Mouse (Mus musculus): ENCODE measurements at regions not wholly inside any gene's neighbourhood (a gene's known extent, or its start where the extent isn't known, plus 50 kb on each side); places are given as distances from the start of the nearest gene placed in this dataset.

DNA sequence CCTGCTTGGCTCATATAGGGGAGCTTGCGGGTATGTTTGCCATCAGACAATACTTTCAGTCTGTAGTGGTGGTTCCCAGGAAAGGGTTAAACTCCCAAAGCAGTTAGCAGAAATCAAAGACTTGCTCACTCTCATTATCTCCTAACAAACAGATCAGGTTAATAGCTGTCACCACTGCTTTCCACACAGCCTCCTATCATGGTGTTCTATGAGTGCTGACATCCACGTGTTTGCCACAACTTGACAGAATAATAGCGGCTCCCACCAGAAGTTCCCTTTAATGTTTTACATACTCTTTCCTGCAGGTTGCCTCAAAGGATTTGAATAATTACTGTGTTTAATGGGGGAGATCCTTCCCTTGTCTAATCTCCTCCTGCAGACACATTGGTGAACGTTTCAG lies 97.5 kb upstream of the Card11 start:
- H3K4me1 ChIP-seq (ENCODE audit: insufficient read depth): no peaks in the 10 kb centered on the region
- TF ChIP-seq CTCF (IDR thresholded peaks at IDR 0.05; ENCODE audit: low read depth): no peak
- no peak overlapping the region for H3K4me2 ChIP-seq
- no peak overlapping the region for H3K4me3 ChIP-seq (ENCODE audit: low read depth, low read length)
- H3K9ac ChIP-seq: no peak overlapping the region
- no peak for ATAC-seq (ENCODE audit: insufficient read depth)
- no peaks in the 10 kb centered on the region for H3K36me3 ChIP-seq (ENCODE audit: insufficient read depth)
- H3K27me3 ChIP-seq (ENCODE audit: insufficient read depth, low read length): no peaks in the 10 kb centered on the region
- DNase-seq: no peak
- WGBS: 21% methylated on average over 4 of the region's 4 CpGs
- H3K9me3 ChIP-seq (ENCODE audit: low read depth, low read length): no peaks in the 10 kb centered on the region
- H3K27ac ChIP-seq (ENCODE audit: low read depth): no peak overlapping the region

GRCm38 (mm10) chr5:141111666-141112065 lies 111.3 kb upstream of the Card11 start:
- peak; percentile 44 for TF ChIP-seq CTCF (IDR thresholded peaks at IDR 0.05; ENCODE audit: low read depth)
- H3K27ac ChIP-seq (ENCODE audit: low read depth): no peak overlapping the region
- no peak overlapping the region for H3K9ac ChIP-seq
- WGBS: 85% methylated on average over 3 of the region's 3 CpGs
- no peaks in the 10 kb centered on the region for H3K9me3 ChIP-seq (ENCODE audit: low read depth, low read length)
- no peaks in the 10 kb centered on the region for H3K36me3 ChIP-seq (ENCODE audit: insufficient read depth)
- H3K4me1 ChIP-seq (ENCODE audit: insufficient read depth): no peaks in the 10 kb centered on the region
- no peak overlapping the region for H3K4me2 ChIP-seq
- H3K27me3 ChIP-seq (ENCODE audit: insufficient read depth, low read length): no peaks in the 10 kb centered on the region
- DNase-seq (peak; percentile 15), ATAC-seq (ENCODE audit: insufficient read depth) (no peak)
- no peak overlapping the region for H3K4me3 ChIP-seq (ENCODE audit: low read depth, low read length)

- Histone ChIP-seq H3K4me2 (no peak overlapping the region), H3K27ac (ENCODE audit: low read depth) (no peak overlapping the region), H3K36me3 (ENCODE audit: insufficient read depth) (no peaks in the 10 kb centered on the region), H3K4me3 (ENCODE audit: low read depth, low read length) (no peak overlapping the region), H3K4me1 (ENCODE audit: insufficient read depth) (no peaks in the 10 kb centered on the region), H3K27me3 (ENCODE audit: insufficient read depth, low read length) (no peaks in the 10 kb centered on the region), H3K9ac (no peak overlapping the region), H3K9me3 (ENCODE audit: low read depth, low read length) (no peaks in the 10 kb centered on the region)
- TF ChIP-seq CTCF (IDR thresholded peaks at IDR 0.05; ENCODE audit: low read depth): no peak
- DNase-seq (no peak), ATAC-seq (ENCODE audit: insufficient read depth) (no peak)
- WGBS: 38% methylated on average over 4 of the region's 4 CpGs
These were observed 115.0 kb upstream of the Card11 start for GRCm38 (mm10) chr5:141115273-141115904.

DNA sequence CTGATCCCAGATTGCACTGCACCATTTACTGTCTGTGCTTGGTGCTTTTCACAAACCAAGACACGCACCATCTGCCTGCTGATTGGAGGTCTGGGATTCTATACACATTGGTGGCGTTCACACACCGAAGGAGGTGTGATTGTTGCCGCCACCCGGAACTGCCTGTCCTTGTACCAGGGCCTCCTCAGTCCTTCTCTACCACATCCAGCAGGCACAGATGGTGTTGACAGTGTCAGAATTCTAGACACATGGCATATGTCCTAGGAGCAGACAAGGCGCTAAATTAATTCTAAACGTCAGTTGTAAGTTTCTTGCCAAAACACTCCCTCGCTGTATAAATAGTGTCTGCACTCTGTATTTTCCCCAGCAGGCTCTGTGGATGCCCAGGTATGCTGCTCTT lies 115.6 kb upstream of the Card11 start:
- Histone ChIP-seq H3K9me3 (ENCODE audit: low read depth, low read length) (no peaks in the 10 kb centered on the region), H3K9ac (no peak overlapping the region), H3K27ac (ENCODE audit: low read depth) (no peak overlapping the region), H3K4me3 (ENCODE audit: low read depth, low read length) (no peak overlapping the region), H3K4me1 (ENCODE audit: insufficient read depth) (no peaks in the 10 kb centered on the region), H3K36me3 (ENCODE audit: insufficient read depth) (no peaks in the 10 kb centered on the region), H3K27me3 (ENCODE audit: insufficient read depth, low read length) (no peaks in the 10 kb centered on the region), H3K4me2 (no peak overlapping the region)
- no peak for TF ChIP-seq CTCF (IDR thresholded peaks at IDR 0.05; ENCODE audit: low read depth)
- DNase-seq (peak; percentile 9), ATAC-seq (ENCODE audit: insufficient read depth) (no peak)
- WGBS: 49% methylated on average over 8 of the region's 8 CpGs

GRCm38 (mm10) chr5:141125870-141126269 lies 115.4 kb upstream of the Sdk1 start:
- no peaks in the 10 kb centered on the region for H3K9me3 ChIP-seq (ENCODE audit: low read depth, low read length)
- H3K27ac ChIP-seq (ENCODE audit: low read depth): no peak overlapping the region
- no peaks in the 10 kb centered on the region for H3K4me1 ChIP-seq (ENCODE audit: insufficient read depth)
- H3K4me3 ChIP-seq (ENCODE audit: low read depth, low read length): no peak overlapping the region
- no peaks in the 10 kb centered on the region for H3K27me3 ChIP-seq (ENCODE audit: insufficient read depth, low read length)
- no peaks in the 10 kb centered on the region for H3K36me3 ChIP-seq (ENCODE audit: insufficient read depth)
- TF ChIP-seq CTCF (IDR thresholded peaks at IDR 0.05; ENCODE audit: low read depth): no peak
- WGBS: 73% methylated on average over 7 of the region's 7 CpGs
- no peak for DNase-seq
- no peak for ATAC-seq (ENCODE audit: insufficient read depth)
- no peak overlapping the region for H3K9ac ChIP-seq
- no peak overlapping the region for H3K4me2 ChIP-seq

DNA sequence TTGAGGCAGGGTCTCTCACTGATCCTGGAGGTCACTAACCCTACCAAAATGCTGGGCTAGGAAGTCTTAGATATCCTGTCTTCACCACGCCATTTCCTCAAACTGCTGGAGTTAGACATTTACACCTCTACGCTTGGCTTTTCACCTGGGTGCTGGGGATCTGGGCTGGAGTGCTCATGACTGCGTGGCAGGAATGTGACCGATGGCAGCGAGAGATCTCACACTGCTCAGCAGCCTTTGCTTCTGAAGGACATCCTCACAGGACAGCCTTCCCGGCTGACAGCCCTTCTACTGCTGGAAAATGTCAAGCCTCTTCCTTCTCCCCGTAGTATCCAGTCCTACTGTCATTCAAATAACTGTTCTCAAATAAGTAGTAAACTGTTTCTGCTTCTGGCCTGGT lies 114.8 kb upstream of the Sdk1 start:
- Histone ChIP-seq H3K4me2 (no peak overlapping the region), H3K4me1 (ENCODE audit: insufficient read depth) (no peaks in the 10 kb centered on the region), H3K27me3 (ENCODE audit: insufficient read depth, low read length) (no peaks in the 10 kb centered on the region), H3K9ac (no peak overlapping the region), H3K27ac (ENCODE audit: low read depth) (no peak overlapping the region), H3K9me3 (ENCODE audit: low read depth, low read length) (no peaks in the 10 kb centered on the region), H3K4me3 (ENCODE audit: low read depth, low read length) (no peak overlapping the region), H3K36me3 (ENCODE audit: insufficient read depth) (no peaks in the 10 kb centered on the region)
- no peak for DNase-seq
- TF ChIP-seq CTCF (IDR thresholded peaks at IDR 0.05; ENCODE audit: low read depth): no peak
- ATAC-seq (ENCODE audit: insufficient read depth): no peak
- WGBS: 79% methylated on average over 7 of the region's 7 CpGs

DNA sequence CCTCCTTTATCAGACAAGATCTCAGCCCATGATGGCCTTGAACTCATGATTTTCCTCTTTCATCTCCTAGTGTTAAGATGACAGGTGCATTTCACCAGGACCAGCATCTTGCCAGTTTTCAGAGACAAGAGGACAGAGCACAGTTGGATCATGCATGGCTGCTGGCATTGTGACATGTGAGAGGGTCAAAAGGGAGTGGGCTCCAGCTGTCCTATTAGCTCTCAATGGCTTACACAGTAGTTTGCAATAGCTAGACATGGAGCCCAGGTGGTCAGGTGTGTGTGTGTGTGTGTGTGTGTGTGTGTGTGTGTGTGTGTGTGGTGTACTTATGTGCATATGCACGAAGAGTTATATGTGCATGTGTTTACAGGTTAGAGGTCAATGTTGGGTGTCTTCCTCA lies 110.3 kb upstream of the Sdk1 start:
- no peak for TF ChIP-seq CTCF (IDR thresholded peaks at IDR 0.05; ENCODE audit: low read depth)

DNA sequence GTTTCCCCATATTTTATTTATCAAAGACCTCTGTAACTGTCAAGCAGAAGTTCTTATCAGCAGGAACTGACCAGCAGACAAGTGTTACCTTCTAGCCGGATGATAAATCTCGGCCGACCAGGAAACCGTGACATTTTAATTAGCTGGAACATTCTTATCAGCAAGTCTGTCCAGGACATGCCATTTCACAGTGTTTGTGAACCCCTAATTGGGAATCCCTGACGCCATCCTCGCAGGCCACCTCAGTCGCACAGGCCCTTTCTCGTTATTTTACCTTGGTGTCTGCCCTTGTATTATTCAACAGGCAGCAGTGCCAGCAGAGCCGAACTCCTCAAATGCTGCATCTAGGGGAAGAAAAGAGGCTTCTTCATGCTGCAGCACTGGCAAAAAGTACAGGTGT lies 109.4 kb upstream of the Sdk1 start:
- DNase-seq (no peak), ATAC-seq (ENCODE audit: insufficient read depth) (no peak)
- TF ChIP-seq CTCF (IDR thresholded peaks at IDR 0.05; ENCODE audit: low read depth): no peak
- H3K4me2 ChIP-seq: no peak overlapping the region
- H3K9ac ChIP-seq: no peak overlapping the region
- H3K27ac ChIP-seq (ENCODE audit: low read depth): no peak overlapping the region
- H3K27me3 ChIP-seq (ENCODE audit: insufficient read depth, low read length): no peaks in the 10 kb centered on the region
- H3K36me3 ChIP-seq (ENCODE audit: insufficient read depth): no peaks in the 10 kb centered on the region
- H3K9me3 ChIP-seq (ENCODE audit: low read depth, low read length): no peaks in the 10 kb centered on the region
- 31% methylated on average over 9 of the region's 9 CpGs for WGBS
- no peak overlapping the region for H3K4me3 ChIP-seq (ENCODE audit: low read depth, low read length)
- H3K4me1 ChIP-seq (ENCODE audit: insufficient read depth): no peaks in the 10 kb centered on the region

More for the DNA sequence above, 110.3 kb upstream of the Sdk1 start:
- no peak overlapping the region for H3K27ac ChIP-seq (ENCODE audit: low read depth)
- H3K36me3 ChIP-seq (ENCODE audit: insufficient read depth): no peaks in the 10 kb centered on the region
- ATAC-seq (ENCODE audit: insufficient read depth): no peak
- no peaks in the 10 kb centered on the region for H3K9me3 ChIP-seq (ENCODE audit: low read depth, low read length)
- H3K4me2 ChIP-seq: no peak overlapping the region
- no peak overlapping the region for H3K9ac ChIP-seq
- no peak for DNase-seq
- H3K27me3 ChIP-seq (ENCODE audit: insufficient read depth, low read length): no peaks in the 10 kb centered on the region
- H3K4me1 ChIP-seq (ENCODE audit: insufficient read depth): no peaks in the 10 kb centered on the region
- H3K4me3 ChIP-seq (ENCODE audit: low read depth, low read length): no peak overlapping the region
- 78% methylated on average over 1 of the region's 1 CpGs for WGBS

Measured in lung, embryonic 14.5 days (tissue).